16 mouse cellular contexts compared by ENCODE assay signal in genomic region chr8:62962608-62963007, GRCm38 (mm10).
"Had no signal": no experiment of that assay in that cellular context is flagged by ENCODE, and none has a peak within 500 bp of the region (broad histone marks: within the 10 kb centered on the region; RNA-seq: fewer than 3 reads in every experiment).

No protein-coding gene starts in this region.

- H3K4me2 ChIP-seq: neural tube, embryonic 12.5 days; neural tube, embryonic 13.5 days; neural tube, embryonic 15.5 days; stomach, embryonic 15.5 days had no signal

- H3K4me3 ChIP-seq: neural tube, embryonic 12.5 days; neural tube, embryonic 13.5 days; neural tube, embryonic 15.5 days; stomach, embryonic 15.5 days had no signal

- H3K36me3 ChIP-seq: neural tube, embryonic 12.5 days; neural tube, embryonic 13.5 days; neural tube, embryonic 15.5 days; stomach, embryonic 15.5 days had no signal

- H3K9me3 ChIP-seq: neural tube, embryonic 12.5 days; neural tube, embryonic 13.5 days; neural tube, embryonic 15.5 days; stomach, embryonic 15.5 days had no signal

- H3K27me3 ChIP-seq: neural tube, embryonic 12.5 days; neural tube, embryonic 13.5 days; neural tube, embryonic 15.5 days; stomach, embryonic 15.5 days had no signal

- DNase-seq: retina, postnatal 1 day; right cerebral cortex, adult 18-20 months; right cerebral cortex, postnatal 14 days; right cerebral cortex, postnatal 25 days; right cerebral cortex, postnatal 4 days; spleen, adult 18-20 months; thymus, adult 18-20 months; thymus, adult 2 months; thymus, postnatal 25 days; thymus, postnatal 36 days; thymus, postnatal 4 days had no signal

- H3K4me1 ChIP-seq: neural tube, embryonic 12.5 days; stomach, embryonic 15.5 days had no signal

- H3K27ac ChIP-seq: neural tube, embryonic 12.5 days; neural tube, embryonic 13.5 days; neural tube, embryonic 15.5 days; stomach, embryonic 15.5 days; stomach, postnatal 0 days had no signal

- H3K9ac ChIP-seq: neural tube, embryonic 12.5 days; neural tube, embryonic 13.5 days; neural tube, embryonic 15.5 days; stomach, embryonic 15.5 days had no signal
